Mouse (Mus musculus): ENCODE results near the gene Pomc. TPM values are rescaled to one million over a fixed set of nuclear protein-coding genes. Genes with fewer than 3 reads are reported as not detected.
A peak's percentile ranks its signal among the peaks of the same experiment; 100 is the strongest.

Gene Pomc
- polyA plus RNA-seq (2015; fragmentation: Nextera tagmentation; extraction: Ambion mirVana), result 1.2 and 1.6 TPM in 2 replicates

DNA sequence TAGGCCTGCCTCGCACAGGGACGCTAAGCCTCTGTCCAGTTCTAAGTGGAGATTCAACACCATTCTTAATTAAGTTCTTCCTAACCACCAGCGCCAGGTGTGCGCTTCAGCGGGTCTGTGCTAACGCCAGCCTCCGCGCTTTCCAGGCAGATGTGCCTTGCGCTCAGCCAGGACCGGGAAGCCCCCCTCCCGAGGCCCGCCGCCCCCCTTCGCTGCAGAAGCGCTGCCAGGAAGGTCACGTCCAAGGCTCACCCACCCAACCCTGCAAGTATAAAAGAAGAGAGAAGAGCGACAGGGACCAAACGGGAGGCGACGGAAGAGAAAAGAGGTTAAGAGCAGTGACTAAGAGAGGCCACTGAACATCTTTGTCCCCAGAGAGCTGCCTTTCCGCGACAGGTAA lies at the start of gene Pomc:
TSS of gene Pomc (plus strand) at position 301 of the 400 bp plus-strand sequence.
- Histone ChIP-seq H3K4me3 (no peak within 1 kb of the TSS), H3K9me3 (replicated peaks) (no peaks in the 10 kb centered on the region), H3K27me3 (peaks cover 33% of the 10 kb centered on the region), H3K4me2 (no peak within 1 kb of the TSS), H3K4me1 (replicated peaks) (no peaks in the 10 kb centered on the region), H3K27ac (no peak within 1 kb of the TSS), H3K36me3 (no peaks in the 10 kb centered on the region), H3K9ac (no peak within 1 kb of the TSS)
- WGBS, result 23% methylated on average over 22 of the region's 22 CpGs
- no peak for ATAC-seq (replicated peaks; ENCODE audit: insufficient number of reproducible peaks, insufficient read depth, low FRiP score, low read depth)

DNA sequence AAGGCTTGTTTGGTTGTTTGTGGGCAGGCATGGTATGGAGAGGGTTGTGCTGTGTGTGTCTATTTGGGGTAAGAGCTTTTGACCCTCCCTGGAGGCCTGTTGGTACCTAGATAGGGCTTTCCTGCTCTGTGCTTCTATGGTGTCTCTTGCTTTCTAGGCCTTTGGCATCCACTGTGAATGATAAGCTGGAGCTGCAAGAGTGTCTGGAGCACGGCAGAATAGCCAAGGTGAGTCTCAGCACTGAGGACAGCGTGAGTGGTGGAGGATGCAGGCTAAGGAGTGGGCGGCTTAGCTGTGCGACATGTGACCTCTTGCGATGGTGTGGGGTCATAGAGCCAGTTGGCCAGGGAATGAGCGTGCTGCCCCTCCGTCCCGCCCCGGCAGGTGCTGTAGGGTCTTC lies 49.3 kb upstream of the Pomc start:
- H3K9me3 ChIP-seq (replicated peaks), result no peaks in the 10 kb centered on the region
- H3K36me3 ChIP-seq, result peaks cover 89% of the 10 kb centered on the region
- no peak overlapping the region for H3K4me2 ChIP-seq
- no peak overlapping the region for H3K9ac ChIP-seq
- no peak for ATAC-seq (replicated peaks; ENCODE audit: insufficient number of reproducible peaks, insufficient read depth, low FRiP score, low read depth)
- H3K4me1 ChIP-seq (replicated peaks), result no peaks in the 10 kb centered on the region
- no peak overlapping the region for H3K4me3 ChIP-seq
- H3K27me3 ChIP-seq, result no peaks in the 10 kb centered on the region
- 89% methylated on average over 9 of the region's 9 CpGs for WGBS
- H3K27ac ChIP-seq, result no peak overlapping the region

DNA sequence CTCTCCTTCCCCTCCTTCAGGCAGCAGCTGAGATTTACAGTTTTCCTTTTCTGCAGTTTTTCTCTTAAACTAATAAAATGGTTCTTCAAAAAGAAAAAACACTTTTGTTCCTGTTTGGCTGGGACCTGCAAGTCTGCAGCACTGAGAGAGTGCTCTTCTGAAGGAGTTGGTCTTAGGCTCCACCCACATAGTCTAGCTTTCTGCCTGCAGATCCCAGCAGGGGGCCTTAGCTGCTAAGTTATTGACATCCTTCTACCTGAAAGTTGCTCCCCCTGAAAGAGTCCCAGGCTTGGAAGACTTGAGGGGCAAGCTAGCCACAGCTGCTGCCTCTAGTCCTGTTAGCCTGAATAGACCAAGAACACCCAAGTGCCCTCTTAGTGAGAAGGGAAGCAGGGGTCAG lies 48.4 kb upstream of the Pomc start:
- peaks cover 86% of the 10 kb centered on the region for H3K36me3 ChIP-seq
- no peak overlapping the region for H3K9ac ChIP-seq
- no peaks in the 10 kb centered on the region for H3K9me3 ChIP-seq (replicated peaks)
- no peak for ATAC-seq (replicated peaks; ENCODE audit: insufficient number of reproducible peaks, insufficient read depth, low FRiP score, low read depth)
- no peaks in the 10 kb centered on the region for H3K4me1 ChIP-seq (replicated peaks)
- no peaks in the 10 kb centered on the region for H3K27me3 ChIP-seq
- no peak overlapping the region for H3K4me2 ChIP-seq
- no peak overlapping the region for H3K27ac ChIP-seq
- H3K4me3 ChIP-seq, result no peak overlapping the region

DNA sequence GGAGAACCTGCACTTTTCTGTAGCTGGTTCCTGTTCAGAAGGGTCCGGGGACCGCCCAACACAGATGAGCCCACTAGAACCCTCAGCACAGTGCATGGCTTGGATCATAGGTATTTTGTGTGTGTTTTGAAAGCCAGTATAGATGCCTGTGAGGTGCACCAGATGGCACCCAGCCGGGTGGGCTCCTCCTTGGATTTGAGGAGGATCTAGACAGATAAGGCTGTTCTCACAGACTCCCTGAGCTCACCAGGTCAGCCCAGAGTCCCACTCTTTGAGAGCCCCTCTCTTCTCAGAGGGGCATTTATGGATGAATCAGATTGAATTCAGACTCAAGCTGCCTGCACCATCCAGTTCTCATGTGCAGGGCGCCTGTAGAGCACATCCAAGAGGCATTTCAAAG lies 47.7 kb upstream of the Pomc start:
- H3K4me3 ChIP-seq, result no peak overlapping the region
- 71% methylated on average over 4 of the region's 4 CpGs for WGBS
- peaks cover 79% of the 10 kb centered on the region for H3K36me3 ChIP-seq
- H3K9ac ChIP-seq, result no peak overlapping the region
- no peak overlapping the region for H3K4me2 ChIP-seq
- no peaks in the 10 kb centered on the region for H3K9me3 ChIP-seq (replicated peaks)
- no peak overlapping the region for H3K27ac ChIP-seq
- H3K4me1 ChIP-seq (replicated peaks), result no peaks in the 10 kb centered on the region
- ATAC-seq (replicated peaks; ENCODE audit: insufficient number of reproducible peaks, insufficient read depth, low FRiP score, low read depth), result no peak
- H3K27me3 ChIP-seq, result no peaks in the 10 kb centered on the region

DNA sequence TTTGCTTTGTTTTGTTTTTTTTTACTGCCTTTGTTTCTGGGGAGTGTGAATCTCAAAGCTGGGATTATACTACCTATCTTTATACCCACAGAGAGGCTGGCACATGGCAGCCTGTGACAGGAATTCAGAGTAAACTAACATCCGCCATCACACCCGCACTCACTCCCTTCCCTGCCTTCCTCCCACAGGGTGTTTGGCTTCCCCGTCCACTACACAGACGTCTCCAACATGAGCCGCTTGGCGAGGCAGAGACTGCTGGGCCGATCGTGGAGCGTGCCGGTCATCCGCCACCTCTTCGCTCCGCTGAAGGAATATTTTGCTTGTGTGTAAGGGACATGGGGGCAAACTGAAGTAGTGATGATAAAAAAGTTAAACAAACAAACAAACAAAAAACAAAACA lies 47.3 kb upstream of the Pomc start:
- no peaks in the 10 kb centered on the region for H3K4me1 ChIP-seq (replicated peaks)
- no peaks in the 10 kb centered on the region for H3K27me3 ChIP-seq
- no peak overlapping the region for H3K27ac ChIP-seq
- no peak overlapping the region for H3K4me2 ChIP-seq
- no peak overlapping the region for H3K4me3 ChIP-seq
- WGBS, result 71% methylated on average over 13 of the region's 13 CpGs
- no peak for ATAC-seq (replicated peaks; ENCODE audit: insufficient number of reproducible peaks, insufficient read depth, low FRiP score, low read depth)
- no peaks in the 10 kb centered on the region for H3K9me3 ChIP-seq (replicated peaks)
- H3K36me3 ChIP-seq, result peaks cover 75% of the 10 kb centered on the region
- no peak overlapping the region for H3K9ac ChIP-seq

DNA sequence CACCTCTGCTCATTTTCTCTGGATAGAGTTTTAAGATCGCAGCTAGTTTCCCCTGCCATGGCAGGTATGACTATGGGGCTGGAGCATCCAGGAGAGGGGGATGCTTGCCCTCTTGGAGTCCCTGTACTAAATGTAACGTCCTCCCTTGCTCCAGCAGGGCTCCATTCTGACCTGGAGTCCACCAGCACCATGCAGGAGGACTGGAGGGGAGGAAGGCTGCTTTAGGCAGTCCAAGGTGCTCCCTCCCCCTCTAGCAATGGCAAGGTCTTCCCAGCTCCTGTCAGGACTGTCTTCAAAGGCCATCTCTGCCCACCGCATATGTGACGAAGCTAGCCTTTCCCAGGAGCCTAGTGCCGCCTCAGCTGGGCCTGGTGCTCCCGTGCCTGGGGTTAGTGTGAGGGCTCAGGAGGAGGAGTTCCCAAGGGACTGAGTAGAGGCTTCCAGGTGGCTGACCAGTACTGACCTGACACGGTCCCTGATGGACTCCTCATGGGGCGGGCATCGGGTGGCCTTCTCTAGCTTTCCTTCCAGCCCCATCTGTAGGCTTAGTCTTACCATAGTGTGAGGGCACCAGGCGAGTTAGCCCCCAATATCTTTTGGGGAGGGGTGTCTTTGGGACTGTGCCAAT lies 44.2 kb upstream of the Pomc start:
- H3K4me3 ChIP-seq, result no peak overlapping the region
- H3K27me3 ChIP-seq, result no peaks in the 10 kb centered on the region
- H3K4me2 ChIP-seq, result no peak overlapping the region
- H3K9ac ChIP-seq, result no peak overlapping the region
- no peaks in the 10 kb centered on the region for H3K4me1 ChIP-seq (replicated peaks)
- no peak overlapping the region for H3K27ac ChIP-seq
- ATAC-seq (replicated peaks; ENCODE audit: insufficient number of reproducible peaks, insufficient read depth, low FRiP score, low read depth), result no peak
- WGBS, result 61% methylated on average over 10 of the region's 10 CpGs
- H3K36me3 ChIP-seq, result peaks cover 52% of the 10 kb centered on the region
- H3K9me3 ChIP-seq (replicated peaks), result no peaks in the 10 kb centered on the region

DNA sequence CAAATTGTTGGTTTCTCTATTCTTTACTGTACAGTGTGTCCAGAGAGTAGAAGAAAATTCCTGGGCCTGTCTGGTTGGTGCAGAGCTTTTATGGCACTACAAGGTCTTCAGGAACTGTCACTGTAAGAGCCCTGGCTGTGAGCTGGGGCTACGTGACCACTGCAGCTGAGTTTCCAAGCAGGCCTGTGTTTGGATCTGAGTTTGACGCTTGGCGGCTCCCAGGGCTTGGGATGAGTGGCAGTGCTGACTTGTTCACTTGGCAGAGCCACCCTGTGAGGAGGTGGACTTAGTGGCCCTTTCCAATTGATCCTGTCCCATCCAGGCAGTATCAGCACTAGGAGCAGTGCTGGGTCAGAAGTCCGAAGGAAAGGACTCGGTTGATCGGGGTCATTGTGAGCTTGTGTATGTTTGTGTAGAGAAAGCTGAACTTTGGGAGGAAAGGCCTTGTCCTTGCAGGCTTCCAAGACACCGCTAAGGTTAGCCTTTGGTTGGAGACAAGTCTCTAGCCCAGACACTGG lies 42.9 kb upstream of the Pomc start:
- peaks cover 39% of the 10 kb centered on the region for H3K36me3 ChIP-seq
- WGBS, result 81% methylated on average over 7 of the region's 7 CpGs

DNA sequence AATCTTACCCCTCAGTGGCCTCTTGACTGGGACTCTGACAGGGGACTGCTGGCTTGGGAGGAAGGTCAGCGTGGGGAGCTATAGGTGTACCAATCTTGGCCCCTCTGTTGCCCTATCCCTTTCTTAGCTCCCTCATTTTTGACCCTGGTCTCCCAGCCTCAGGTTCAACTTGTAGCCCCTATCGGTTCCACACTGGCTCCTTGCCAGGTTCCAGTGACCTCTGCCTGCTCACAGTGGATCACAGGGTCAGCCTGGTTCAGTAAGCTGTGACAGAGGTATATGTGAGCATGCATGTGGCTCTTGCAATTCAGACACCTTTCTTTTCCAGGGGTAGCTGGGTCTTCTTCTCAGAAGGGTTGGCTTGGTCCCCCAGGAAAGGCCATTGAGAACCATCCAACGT lies 38.9 kb upstream of the Pomc start:
- 69% methylated on average over 3 of the region's 3 CpGs for WGBS
- no peak overlapping the region for H3K4me3 ChIP-seq
- H3K9ac ChIP-seq, result no peak overlapping the region
- H3K4me2 ChIP-seq, result no peak overlapping the region
- 0 out of 2 replicates have a peak, but pooled peaks cover 3% of the 10 kb centered on the region for H3K36me3 ChIP-seq
- H3K27me3 ChIP-seq, result no peaks in the 10 kb centered on the region
- H3K9me3 ChIP-seq (replicated peaks), result no peaks in the 10 kb centered on the region
- no peak overlapping the region for H3K27ac ChIP-seq
- ATAC-seq (replicated peaks; ENCODE audit: insufficient number of reproducible peaks, insufficient read depth, low FRiP score, low read depth), result no peak
- peaks cover 6% of the 10 kb centered on the region for H3K4me1 ChIP-seq (replicated peaks)

More for the DNA sequence above, 42.9 kb upstream of the Pomc start:
- Histone ChIP-seq H3K9ac (no peak overlapping the region), H3K4me3 (no peak overlapping the region), H3K4me2 (no peak overlapping the region), H3K9me3 (replicated peaks) (no peaks in the 10 kb centered on the region), H3K27me3 (no peaks in the 10 kb centered on the region), H3K27ac (no peak overlapping the region), H3K4me1 (replicated peaks) (no peaks in the 10 kb centered on the region; the same call in 1 of the 2 replicates)
- ATAC-seq (replicated peaks; ENCODE audit: insufficient number of reproducible peaks, insufficient read depth, low FRiP score, low read depth), result no peak

DNA sequence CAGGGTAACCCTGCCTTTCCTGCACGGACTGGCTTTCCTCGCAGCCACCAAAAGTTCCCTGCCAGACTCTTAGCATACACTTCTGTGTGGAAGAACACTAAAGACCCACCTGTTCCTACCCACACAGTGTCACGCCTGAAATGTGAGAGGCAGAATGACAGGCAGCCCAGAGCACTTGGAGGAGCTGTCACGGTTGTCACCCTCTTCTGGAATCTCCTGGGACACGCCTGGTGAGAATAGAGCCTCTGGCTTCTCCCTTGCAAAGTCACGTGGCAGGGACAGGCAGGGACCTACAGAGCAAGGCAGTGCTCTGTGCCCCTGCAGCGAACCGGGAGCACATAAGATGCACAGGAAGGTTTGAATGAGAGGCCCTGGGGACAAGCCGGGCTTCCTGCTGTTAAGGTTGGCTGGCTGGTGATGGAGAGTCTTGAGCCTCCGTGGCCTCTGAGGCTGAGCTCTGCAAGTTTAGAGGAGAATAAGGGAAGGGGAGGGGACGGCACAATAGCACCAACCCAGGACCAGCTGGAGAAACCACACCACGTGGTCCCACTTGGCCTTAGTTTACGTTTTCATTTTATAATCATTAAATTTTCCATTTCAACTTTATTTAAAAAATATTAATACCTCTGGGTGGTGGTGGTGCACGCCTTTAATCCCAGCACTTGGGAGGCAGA lies 36.9 kb upstream of the Pomc start:
- WGBS, result 22% methylated on average over 14 of the region's 14 CpGs
- Histone ChIP-seq H3K4me2 (no peak overlapping the region), H3K9me3 (replicated peaks) (no peaks in the 10 kb centered on the region), H3K4me3 (no peak overlapping the region), H3K9ac (no peak overlapping the region), H3K27me3 (no peaks in the 10 kb centered on the region), H3K36me3 (0 out of 2 replicates have a peak, but pooled peaks cover 3% of the 10 kb centered on the region), H3K4me1 (replicated peaks) (peaks cover 6% of the 10 kb centered on the region), H3K27ac (no peak overlapping the region)
- ATAC-seq (replicated peaks; ENCODE audit: insufficient number of reproducible peaks, insufficient read depth, low FRiP score, low read depth), result 0 out of 2 replicates have a peak, but pooled peaks have one; percentile 38

DNA sequence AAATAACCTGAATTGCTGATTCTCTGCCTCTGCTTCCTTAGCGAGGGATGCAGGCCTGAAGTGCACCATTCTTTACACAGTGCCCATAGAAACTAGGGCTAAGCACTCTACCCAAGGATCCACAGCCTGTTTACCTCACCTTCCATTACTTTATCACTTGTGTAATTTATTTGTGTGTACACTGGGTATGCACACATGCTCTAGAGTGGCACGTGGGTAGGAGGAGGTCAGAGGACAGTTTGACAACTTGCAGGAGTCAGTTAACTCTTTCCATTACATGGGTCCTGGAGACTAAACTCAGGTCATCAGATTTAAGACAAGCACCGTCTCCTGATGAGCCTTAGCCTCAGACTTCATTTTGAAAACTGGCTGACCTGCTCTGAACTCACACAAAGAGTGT lies 36.2 kb upstream of the Pomc start:
- Histone ChIP-seq H3K27ac (no peak overlapping the region), H3K9ac (no peak overlapping the region), H3K4me1 (replicated peaks) (peaks cover 6% of the 10 kb centered on the region), H3K4me3 (no peak overlapping the region), H3K4me2 (no peak overlapping the region), H3K9me3 (replicated peaks) (no peaks in the 10 kb centered on the region), H3K27me3 (no peaks in the 10 kb centered on the region), H3K36me3 (0 out of 2 replicates have a peak, but pooled peaks cover 3% of the 10 kb centered on the region)
- 63% methylated on average over 3 of the region's 3 CpGs for WGBS
- ATAC-seq (replicated peaks; ENCODE audit: insufficient number of reproducible peaks, insufficient read depth, low FRiP score, low read depth), result no peak

DNA sequence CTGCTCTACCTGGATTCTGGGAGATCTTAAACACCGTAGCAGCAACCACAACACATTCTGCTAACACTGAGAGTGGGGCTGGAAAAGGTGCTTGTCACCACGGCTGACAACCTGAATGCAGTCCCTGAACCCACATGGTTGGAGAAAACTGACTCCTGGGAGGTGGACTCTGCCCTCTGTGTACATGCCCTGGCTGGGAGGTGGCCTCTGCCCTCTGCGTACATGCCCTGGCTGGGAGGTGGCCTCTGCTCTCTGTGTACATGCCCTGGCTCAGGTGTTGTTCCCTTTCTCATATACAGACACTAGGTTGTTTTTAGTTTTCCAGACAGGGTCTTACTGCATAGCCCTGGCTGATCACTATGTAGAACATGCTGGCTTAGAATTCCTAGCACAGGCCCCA lies 35.3 kb upstream of the Pomc start:
- Histone ChIP-seq H3K4me3 (no peak overlapping the region), H3K27ac (no peak overlapping the region), H3K27me3 (no peaks in the 10 kb centered on the region), H3K9me3 (replicated peaks) (no peaks in the 10 kb centered on the region), H3K9ac (no peak overlapping the region), H3K4me1 (replicated peaks) (peaks cover 6% of the 10 kb centered on the region), H3K36me3 (0 out of 2 replicates have a peak, but pooled peaks cover 3% of the 10 kb centered on the region), H3K4me2 (no peak overlapping the region)
- no peak for ATAC-seq (replicated peaks; ENCODE audit: insufficient number of reproducible peaks, insufficient read depth, low FRiP score, low read depth)
- WGBS, result 86% methylated on average over 3 of the region's 3 CpGs

DNA sequence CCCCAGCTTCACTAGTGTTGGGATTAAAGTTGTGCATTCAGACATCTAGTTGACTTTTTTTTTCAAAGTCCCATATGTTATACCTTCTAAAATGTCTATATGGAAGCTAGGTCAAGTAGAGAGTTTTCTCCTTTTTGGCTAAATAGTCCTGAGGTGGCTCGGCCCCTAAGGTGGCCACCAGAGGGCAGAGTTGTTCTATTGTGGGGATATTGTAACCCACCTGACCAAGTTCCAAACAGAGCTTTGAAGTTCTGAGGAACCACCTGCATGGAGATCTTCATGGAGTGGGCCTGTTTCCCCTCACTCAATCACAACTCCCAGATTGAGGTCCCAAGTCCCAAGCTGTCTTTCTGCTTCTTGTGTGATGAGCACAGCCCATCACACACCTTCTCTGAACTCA lies 28.6 kb upstream of the Pomc start:
- H3K4me1 ChIP-seq (replicated peaks), result no peaks in the 10 kb centered on the region
- no peaks in the 10 kb centered on the region for H3K36me3 ChIP-seq
- no peak overlapping the region for H3K4me3 ChIP-seq
- H3K9me3 ChIP-seq (replicated peaks), result no peaks in the 10 kb centered on the region
- no peaks in the 10 kb centered on the region for H3K27me3 ChIP-seq
- H3K27ac ChIP-seq, result no peak overlapping the region
- no peak for ATAC-seq (replicated peaks; ENCODE audit: insufficient number of reproducible peaks, insufficient read depth, low FRiP score, low read depth)
- WGBS, result 3% methylated on average over 1 of the region's 1 CpGs
- no peak overlapping the region for H3K9ac ChIP-seq
- no peak overlapping the region for H3K4me2 ChIP-seq
